Mouse (Mus musculus) heart, embryonic 11.5 days (tissue): ENCODE results near the gene Moxd1. TPM values are rescaled to one million over a fixed set of nuclear protein-coding genes. Genes with fewer than 3 reads are reported as not detected.

Experiments
- ATAC-seq: fragments of 200-750 bp; cut with Nextera tagmentation; replicated peaks from 2 replicates; pipeline ENCODE4 v1.8.0; 2017; ENCODE audit warnings: moderate library complexity; ENCODE audit not compliant: insufficient number of reproducible peaks, low FRiP score, low TSS enrichment
- H3K27ac ChIP-seq: fragments of 300-500 bp; sonication (generic); 2 replicates; pipeline ENCODE4 v1.5.1; 2014; ENCODE audit warnings: mild to moderate bottlenecking, low read depth, low read length
- H3K27me3 ChIP-seq: fragments of 300-500 bp; sonication (generic); 2 replicates; pipeline ENCODE4 v1.6.1; 2014; ENCODE audit warnings: mild to moderate bottlenecking, low read length, mixed read lengths; ENCODE audit not compliant: control insufficient read depth, insufficient read depth
- H3K36me3 ChIP-seq: fragments of 300-500 bp; sonication (generic); 2 replicates; pipeline ENCODE4 v1.6.1; 2014; ENCODE audit warnings: mild to moderate bottlenecking, low read length, moderate library complexity, mixed read lengths; ENCODE audit not compliant: control insufficient read depth, insufficient read depth
- H3K4me1 ChIP-seq: fragments of 300-500 bp; sonication (generic); 2 replicates; pipeline ENCODE4 v1.6.1; 2014; ENCODE audit warnings: low read length; ENCODE audit not compliant: control insufficient read depth, insufficient read depth
- H3K4me2 ChIP-seq: fragments of 300-500 bp; sonication (generic); 2 replicates; pipeline ENCODE4 v1.6.1; 2014; ENCODE audit warnings: mild to moderate bottlenecking, moderate library complexity
- H3K4me3 ChIP-seq: fragments of 300-500 bp; sonication (generic); 2 replicates; pipeline ENCODE4 v1.5.1; 2014; ENCODE audit warnings: low read depth, low read length
- H3K9ac ChIP-seq: fragments of 300-500 bp; sonication (generic); 2 replicates; pipeline ENCODE4 v1.6.1; 2014; ENCODE audit warnings: mild to moderate bottlenecking, low read depth, low read length, moderate library complexity
- H3K9me3 ChIP-seq: fragments of 300-500 bp; sonication (generic); replicated peaks from 2 replicates; pipeline ENCODE4 v1.6.1; 2016; ENCODE audit warnings: low read length; ENCODE audit not compliant: control insufficient read depth
- WGBS: fragments of 180-500 bp; shearing (Covaris S2); extraction: QIAGEN DNeasy Blood & Tissue Kit; methylation state at CpG from one replicate; pipeline ENCODE4 v1.1.7; 2014; ENCODE audit not compliant: insufficient replicate concordance; 5-methylcytosine and 5-hydroxymethylcytosine counted together
- polyA plus RNA-seq: library from polyadenylated mRNA; unstranded; fragments of >200 nt; fragmentation: Nextera tagmentation; extraction: Ambion mirVana; gene quantifications from 2 replicates; pipeline ENCODE4 v1.2.1, GENCODE M21; 2014

Moxd1 gene
- polyA plus RNA-seq, 1 experiment from 2014 or later, result 5.8 TPM

DNA sequence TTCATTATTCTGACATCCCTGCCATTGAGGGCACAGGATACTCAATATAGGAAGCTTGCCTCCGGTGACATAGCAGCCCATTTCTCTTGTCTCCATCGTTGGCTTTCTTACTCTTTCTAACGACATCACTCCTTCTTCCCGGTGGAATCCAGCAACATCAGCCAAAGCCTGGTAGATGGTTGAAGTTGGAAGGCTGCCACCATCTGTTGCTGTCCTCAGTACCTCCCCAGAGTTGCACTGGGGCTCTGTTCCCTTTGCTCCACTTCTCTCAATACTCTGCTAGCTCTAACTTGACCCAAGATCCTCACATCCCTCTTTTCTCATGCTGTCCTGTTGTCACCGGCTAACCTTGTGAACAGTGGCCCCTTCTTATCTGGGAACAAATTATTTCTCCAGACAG is 2.4 kb upstream of the Moxd1 start:
- H3K9me3 ChIP-seq, result no peaks in the 10 kb centered on the region
- H3K27me3 ChIP-seq, result peaks cover 33% of the 10 kb centered on the region
- no peak overlapping the region for H3K27ac ChIP-seq
- peaks cover 3% of the 10 kb centered on the region; the same call in 1 of the 2 replicates for H3K4me1 ChIP-seq
- ATAC-seq, result no peak
- no peak overlapping the region for H3K4me3 ChIP-seq
- no peak overlapping the region for H3K9ac ChIP-seq
- H3K36me3 ChIP-seq, result no peaks in the 10 kb centered on the region
- 79% methylated on average over 5 of the region's 5 CpGs for WGBS
- H3K4me2 ChIP-seq, result no peak overlapping the region

DNA sequence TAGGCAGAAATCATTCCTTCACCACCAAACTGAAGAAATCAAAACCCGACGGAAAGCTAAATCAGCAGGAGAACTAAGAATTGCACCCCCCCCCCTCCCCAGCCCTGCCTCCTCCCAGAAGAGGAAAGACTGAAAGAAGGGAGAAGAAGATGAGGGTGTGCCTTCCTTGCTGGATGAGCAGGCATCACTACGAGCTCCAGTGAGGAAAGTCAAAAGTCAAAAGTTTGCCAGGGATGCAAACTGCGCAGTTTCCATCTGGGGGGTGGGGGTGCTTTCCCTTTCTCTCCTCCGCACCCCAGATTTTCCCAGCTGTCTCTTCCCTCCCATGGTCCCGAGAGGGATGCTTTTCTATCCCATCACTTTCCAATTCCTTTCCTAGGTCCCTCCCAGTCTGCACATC is 406 bp upstream of the Moxd1 start:
- WGBS, result 16% methylated on average over 6 of the region's 6 CpGs
- H3K36me3 ChIP-seq, result no peaks in the 10 kb centered on the region
- H3K9ac ChIP-seq, result peak overlapping the region; percentile 56
- ATAC-seq, result no peak
- peak overlapping the region; percentile 55 for H3K4me3 ChIP-seq
- H3K4me1 ChIP-seq, result no peaks in the 10 kb centered on the region
- no peak overlapping the region for H3K27ac ChIP-seq
- H3K9me3 ChIP-seq, result no peaks in the 10 kb centered on the region
- peaks cover 33% of the 10 kb centered on the region for H3K27me3 ChIP-seq
- H3K4me2 ChIP-seq, result peak overlapping the region; percentile 92

DNA sequence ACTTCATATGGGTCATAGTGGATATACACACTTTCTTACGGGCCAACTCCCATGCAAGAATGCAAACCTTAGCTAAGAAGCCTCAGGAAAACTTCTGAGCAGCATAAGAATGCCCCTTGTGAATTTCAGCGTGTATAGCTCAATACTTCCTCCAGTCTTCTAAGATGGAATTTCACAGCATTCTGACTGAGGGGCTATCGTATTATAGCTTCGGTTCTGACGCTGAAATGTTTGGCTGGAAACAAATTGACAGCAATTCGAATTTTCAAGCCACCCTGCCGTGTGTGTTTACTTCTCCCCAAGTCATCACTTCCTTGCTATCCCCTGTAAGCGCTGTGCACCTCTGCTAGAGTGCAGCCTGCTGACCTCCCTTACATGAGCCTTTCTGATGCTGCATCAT is 1.3 kb downstream of the Moxd1 start:
- Histone ChIP-seq H3K4me2 (no peak overlapping the region), H3K27ac (no peak overlapping the region), H3K27me3 (peaks cover 33% of the 10 kb centered on the region), H3K4me3 (no peak overlapping the region), H3K4me1 (no peaks in the 10 kb centered on the region), H3K36me3 (no peaks in the 10 kb centered on the region), H3K9ac (no peak overlapping the region), H3K9me3 (no peaks in the 10 kb centered on the region)
- no peak for ATAC-seq
- WGBS, result 18% methylated on average over 8 of the region's 8 CpGs

DNA sequence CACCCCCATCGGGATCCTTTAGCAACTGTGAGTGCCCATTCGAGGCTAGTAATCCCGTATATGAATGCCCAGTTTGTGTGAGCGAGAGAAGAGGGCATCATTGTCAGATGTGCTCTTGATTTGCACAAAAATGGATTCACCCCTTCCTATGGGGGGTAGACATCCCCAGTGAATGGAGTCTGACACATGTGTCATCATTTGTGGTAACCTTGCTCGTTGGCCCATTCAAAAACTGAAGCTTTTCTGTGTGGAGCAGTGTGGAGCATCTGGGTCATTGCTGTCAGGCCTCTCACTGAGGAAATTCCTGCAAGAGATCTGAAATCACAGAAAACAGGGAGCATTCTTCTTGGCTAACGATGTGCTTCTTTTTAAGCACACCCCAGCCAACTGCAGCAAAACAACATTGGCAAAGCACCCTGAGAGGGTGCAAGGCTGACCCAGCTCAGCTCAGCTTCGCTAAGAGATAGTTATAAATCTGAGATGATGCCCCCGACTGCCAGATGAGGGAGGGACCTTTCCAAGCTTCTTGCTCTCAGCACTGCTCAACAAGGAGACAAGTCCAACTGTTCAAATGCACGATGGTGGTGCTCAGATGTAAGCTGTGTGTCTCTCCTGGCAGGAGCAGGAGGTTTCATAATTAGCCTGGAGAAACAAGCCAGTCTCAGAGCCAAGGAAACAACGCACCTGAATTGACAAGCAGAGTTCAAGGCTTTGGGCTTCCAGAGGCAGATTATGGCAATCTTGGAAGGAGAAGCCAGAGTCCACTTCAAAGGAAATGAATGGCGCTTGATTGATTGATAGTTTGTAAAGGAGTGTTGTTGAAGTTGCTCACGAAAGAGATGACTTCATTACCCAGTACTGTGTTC is 5.2 kb downstream of the Moxd1 start:
- Histone ChIP-seq H3K4me3 (no peak overlapping the region), H3K27me3 (peaks cover 18% of the 10 kb centered on the region), H3K4me2 (no peak overlapping the region), H3K4me1 (no peaks in the 10 kb centered on the region), H3K9me3 (no peaks in the 10 kb centered on the region), H3K9ac (no peak overlapping the region), H3K36me3 (no peaks in the 10 kb centered on the region), H3K27ac (no peak overlapping the region)
- no peak for ATAC-seq
- WGBS, result 63% methylated on average over 12 of the region's 12 CpGs

DNA sequence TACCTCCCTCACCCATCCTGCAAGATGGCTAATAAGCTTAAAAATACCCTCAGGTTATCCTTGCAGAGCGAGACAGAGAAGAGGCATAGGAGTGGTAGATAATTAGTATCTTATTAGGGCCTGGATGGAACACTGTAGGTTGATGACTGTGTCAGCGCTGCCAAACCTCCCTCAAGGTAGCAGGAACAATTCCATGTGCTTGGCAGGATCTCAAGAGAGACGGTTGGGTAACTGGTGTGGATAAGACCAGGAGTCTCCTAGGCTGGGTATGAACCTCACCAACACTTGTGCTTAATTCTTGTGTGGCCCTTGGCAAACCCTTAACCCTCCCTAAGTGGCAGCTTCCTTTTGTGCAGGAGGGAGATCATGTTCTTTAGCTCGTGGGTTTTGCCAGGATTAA is 9.0 kb downstream of the Moxd1 start:
- 76% methylated on average over 4 of the region's 4 CpGs for WGBS
- no peaks in the 10 kb centered on the region for H3K27me3 ChIP-seq
- H3K9me3 ChIP-seq, result no peaks in the 10 kb centered on the region
- H3K4me1 ChIP-seq, result no peaks in the 10 kb centered on the region
- no peak overlapping the region for H3K4me2 ChIP-seq
- no peak overlapping the region for H3K9ac ChIP-seq
- H3K36me3 ChIP-seq, result no peaks in the 10 kb centered on the region
- H3K4me3 ChIP-seq, result no peak overlapping the region
- no peak overlapping the region for H3K27ac ChIP-seq
- ATAC-seq, result no peak

DNA sequence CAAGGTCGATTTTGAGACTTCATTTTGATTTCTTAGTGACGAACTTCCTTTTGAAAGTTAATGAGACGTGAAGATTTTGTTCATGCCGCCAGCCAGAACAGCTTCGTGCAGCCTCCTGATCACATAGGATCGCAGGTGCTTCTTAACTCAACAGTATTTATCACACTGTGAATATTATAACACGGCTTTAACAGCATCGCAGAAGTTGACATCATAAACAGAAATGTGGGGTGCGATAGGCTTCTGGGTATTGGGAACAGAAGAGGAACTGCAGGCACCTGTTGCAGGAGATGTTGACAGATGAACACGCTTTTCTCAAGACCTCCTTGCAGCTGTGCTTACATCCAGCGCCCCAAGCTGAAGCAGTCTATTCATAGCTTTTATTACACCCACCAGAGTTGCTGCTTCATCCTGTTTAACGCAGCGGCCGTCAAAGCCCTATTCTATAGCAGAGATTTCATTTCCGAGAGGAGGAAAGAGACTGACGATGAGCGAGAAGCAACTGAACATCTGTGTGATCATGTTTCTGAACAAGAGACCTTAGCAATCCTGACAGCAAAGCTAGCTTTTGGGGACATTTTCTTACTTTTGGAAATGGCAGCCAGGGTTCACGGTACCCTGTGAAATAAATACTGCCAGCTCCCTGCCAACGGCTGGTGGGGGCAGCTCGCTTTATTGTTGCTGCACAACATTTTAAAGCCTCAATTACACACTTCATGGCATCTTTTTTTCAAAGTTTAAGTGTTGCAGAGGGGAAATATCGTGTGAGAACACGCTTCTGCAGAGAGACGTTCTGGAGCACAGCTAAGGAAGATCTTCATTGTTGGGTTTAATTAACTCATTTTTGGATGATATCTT is 12.3 kb downstream of the Moxd1 start:
- no peak for ATAC-seq
- H3K9me3 ChIP-seq, result peaks cover 3% of the 10 kb centered on the region; the same call in 1 of the 2 replicates
- H3K4me3 ChIP-seq, result no peak overlapping the region
- no peaks in the 10 kb centered on the region for H3K4me1 ChIP-seq
- H3K36me3 ChIP-seq, result no peaks in the 10 kb centered on the region
- WGBS, result 80% methylated on average over 23 of the region's 23 CpGs
- H3K27ac ChIP-seq, result no peak overlapping the region
- no peak overlapping the region for H3K9ac ChIP-seq
- H3K27me3 ChIP-seq, result no peaks in the 10 kb centered on the region
- no peak overlapping the region for H3K4me2 ChIP-seq

DNA sequence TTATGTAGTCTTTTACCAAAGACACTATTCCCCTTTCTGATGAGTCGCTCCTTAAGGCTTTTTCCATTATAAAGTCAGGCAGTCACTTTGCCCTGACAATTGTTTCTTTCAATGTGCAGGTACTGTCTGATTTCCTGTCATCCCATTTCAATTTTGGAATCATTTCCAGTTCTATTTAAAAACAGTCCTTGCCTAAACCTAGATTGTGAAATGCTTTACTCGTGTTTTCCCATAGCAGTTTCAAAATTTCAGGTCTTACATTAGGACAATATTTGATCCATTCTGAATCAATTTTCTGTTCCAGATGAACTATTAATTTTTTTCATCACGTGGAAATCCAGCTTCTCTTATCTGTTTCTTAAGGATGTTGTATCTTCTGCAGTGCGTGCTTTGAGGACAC is 23.5 kb downstream of the Moxd1 start:
- no peak overlapping the region for H3K9ac ChIP-seq
- no peaks in the 10 kb centered on the region for H3K9me3 ChIP-seq
- no peak for ATAC-seq
- no peak overlapping the region for H3K4me3 ChIP-seq
- H3K27me3 ChIP-seq, result no peaks in the 10 kb centered on the region
- H3K4me1 ChIP-seq, result no peaks in the 10 kb centered on the region
- H3K36me3 ChIP-seq, result no peaks in the 10 kb centered on the region
- 76% methylated on average over 4 of the region's 4 CpGs for WGBS
- no peak overlapping the region for H3K4me2 ChIP-seq
- no peak overlapping the region for H3K27ac ChIP-seq

DNA sequence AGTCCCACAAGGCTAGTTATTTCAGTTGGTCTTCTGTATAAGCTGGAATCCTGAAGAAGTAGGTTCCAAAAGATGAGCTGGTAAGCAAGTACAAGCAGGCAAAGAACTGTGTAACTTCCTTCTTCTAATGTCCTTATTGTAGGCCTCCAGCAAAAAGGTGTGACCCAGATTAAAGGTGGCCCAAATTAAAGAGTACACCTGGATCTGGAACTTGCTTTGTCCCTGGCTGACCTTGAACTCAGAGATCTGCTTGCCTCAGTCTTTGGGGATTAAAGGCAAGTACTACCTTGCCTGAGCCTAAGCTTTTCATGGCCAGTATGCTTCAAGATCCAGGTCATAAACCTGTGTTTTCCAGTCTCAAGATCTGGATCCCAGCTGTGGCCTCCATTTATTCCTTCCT is 24.8 kb downstream of the Moxd1 start:
- no peaks in the 10 kb centered on the region for H3K9me3 ChIP-seq
- no peak overlapping the region for H3K4me2 ChIP-seq
- H3K4me1 ChIP-seq, result no peaks in the 10 kb centered on the region
- no peak overlapping the region for H3K4me3 ChIP-seq
- no peak for ATAC-seq
- no peaks in the 10 kb centered on the region for H3K36me3 ChIP-seq
- H3K9ac ChIP-seq, result no peak overlapping the region
- no peak overlapping the region for H3K27ac ChIP-seq
- no peaks in the 10 kb centered on the region for H3K27me3 ChIP-seq
